Mouse (Mus musculus) liver, postnatal 0 days (tissue): ENCODE results near the gene Zswim4. TPM values are rescaled to one million over a fixed set of nuclear protein-coding genes. Genes with fewer than 3 reads are reported as not detected.

Experiments
- ATAC-seq: fragments of 200-750 bp; cut with Nextera tagmentation; 2 replicates; pipeline ENCODE4 v1.8.0; 2017; ENCODE audit warnings: mild to moderate bottlenecking, moderate library complexity
- DNase-seq: peaks from one replicate; pipeline ENCODE4 v3.0.0-alpha.2; 2016
- H3K27ac ChIP-seq: fragments of 300-500 bp; sonication (generic); 2 replicates; pipeline ENCODE4 v1.5.1; 2014; ENCODE audit warnings: antibody characterized with exemption, moderate library complexity, mild to moderate bottlenecking, low read depth
- H3K27me3 ChIP-seq: fragments of 300-500 bp; sonication (generic); 2 replicates; pipeline ENCODE4 v1.6.1; 2014; ENCODE audit warnings: low read length, control low read depth, mixed read lengths; ENCODE audit not compliant: insufficient read depth
- H3K36me3 ChIP-seq: fragments of 300-500 bp; sonication (generic); replicated peaks from 2 replicates; pipeline ENCODE4 v1.6.1; 2014; ENCODE audit warnings: mild to moderate bottlenecking, control low read depth, low read length, moderate library complexity, mixed read lengths; ENCODE audit not compliant: insufficient read depth
- H3K4me1 ChIP-seq: fragments of 300-500 bp; sonication (generic); 2 replicates; pipeline ENCODE4 v1.6.1; 2014; ENCODE audit warnings: antibody characterized with exemption, mild to moderate bottlenecking, control low read depth; ENCODE audit not compliant: insufficient read depth
- H3K4me2 ChIP-seq: fragments of 300-500 bp; sonication (generic); 2 replicates; pipeline ENCODE4 v1.6.1; 2014; ENCODE audit warnings: low read depth, mild to moderate bottlenecking, low read length, moderate library complexity, mixed read lengths
- H3K4me3 ChIP-seq: fragments of 300-500 bp; sonication (generic); 2 replicates; pipeline ENCODE4 v1.5.1; 2014; ENCODE audit warnings: low read depth, low read length
- H3K9ac ChIP-seq: fragments of 300-500 bp; sonication (generic); replicated peaks from 2 replicates; pipeline ENCODE4 v1.6.1; 2014; ENCODE audit warnings: mild to moderate bottlenecking, moderate library complexity
- H3K9me3 ChIP-seq: fragments of 300-500 bp; sonication (generic); 2 replicates; pipeline ENCODE4 v1.6.1; 2016; ENCODE audit warnings: mild to moderate bottlenecking, control low read depth, low read length, mixed read lengths
- CTCF ChIP-seq: sonication (generic); IDR thresholded peaks from 2 replicates; pipeline ENCODE4 v1.5.1; 2016; ENCODE audit warnings: antibody characterized with exemption, low read depth
- EP300 ChIP-seq: IDR thresholded peaks from 2 replicates; pipeline ENCODE4 v1.6.1; 2016; ENCODE audit warnings: antibody characterized with exemption, low read depth, mild to moderate bottlenecking
- WGBS: fragments of 180-500 bp; shearing (Covaris S2); extraction: QIAGEN DNeasy Blood & Tissue Kit; methylation state at CpG from one replicate; pipeline ENCODE4 v1.1.7; 2014; ENCODE audit not compliant: insufficient replicate concordance; 5-methylcytosine and 5-hydroxymethylcytosine counted together
- microRNA counts: library from miRNA; unstranded; fragments of <30 nt; microRNA quantifications from one replicate; lab custom pipeline; 2015
- microRNA-seq: library from miRNA; unstranded; fragments of <30 nt; microRNA quantifications from one replicate; pipeline ENCODE4, GENCODE M21; 2016
- polyA plus RNA-seq: library from polyadenylated mRNA; unstranded; fragments of >200 nt; fragmentation: Nextera tagmentation; extraction: Ambion mirVana; gene quantifications from 2 replicates; pipeline ENCODE4 v1.2.1, GENCODE M21; 2015

Zswim4 gene
- polyA plus RNA-seq, 1 experiment from 2014 or later = 1.4 TPM

DNA sequence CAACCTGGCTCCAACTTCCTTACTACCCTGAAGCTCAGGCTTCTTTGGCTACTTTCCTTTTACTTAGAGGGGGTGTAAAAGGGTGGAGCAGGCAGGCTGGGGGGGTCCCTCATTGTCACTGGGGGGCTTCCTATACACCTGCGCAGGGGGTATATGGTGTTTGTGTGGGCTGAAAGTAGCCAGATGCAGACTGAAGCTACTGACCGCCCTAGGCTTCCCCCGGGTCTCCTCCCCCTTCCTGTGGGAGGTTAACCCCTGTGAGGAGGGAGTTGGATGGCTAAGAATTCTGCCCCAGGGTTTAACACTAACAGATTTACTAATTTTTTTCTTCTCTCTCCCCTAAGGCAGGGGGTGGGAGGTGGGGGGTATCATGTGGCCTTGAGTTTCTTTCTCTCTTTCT lies 60.3 kb downstream of the Zswim4 start:
- Histone ChIP-seq H3K9me3 (no peaks in the 10 kb centered on the region), H3K4me3 (no peak overlapping the region), H3K27ac (no peak overlapping the region), H3K27me3 (no peaks in the 10 kb centered on the region), H3K36me3 (no peaks in the 10 kb centered on the region), H3K4me2 (no peak overlapping the region), H3K4me1 (peaks cover 7% of the 10 kb centered on the region), H3K9ac (no peak overlapping the region)
- TF ChIP-seq CTCF (no peak), EP300 (no peak)
- 16% methylated on average over 3 of the region's 3 CpGs for WGBS
- ATAC-seq (no peak), DNase-seq (no peak)

DNA sequence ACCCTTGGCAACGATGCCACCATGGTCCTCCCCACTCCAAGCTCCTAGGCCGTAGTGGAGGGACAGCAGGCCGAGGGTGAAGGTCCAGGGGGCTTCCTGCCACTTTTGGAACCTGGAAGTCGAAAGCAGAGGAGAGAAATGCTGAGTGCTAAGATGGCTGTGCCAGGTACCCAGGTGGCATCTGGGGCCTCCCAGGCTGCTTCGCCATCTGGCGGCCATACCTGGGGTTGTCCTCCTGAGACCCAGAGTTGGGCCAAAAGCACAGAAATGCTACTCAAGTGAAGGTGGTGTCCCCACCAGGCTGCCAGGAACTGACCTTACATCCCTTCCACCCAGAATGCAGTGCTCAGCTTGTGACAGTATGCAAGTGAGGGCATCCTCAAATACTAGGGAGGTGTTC lies 63.0 kb downstream of the Zswim4 start:
- DNase-seq (no peak), ATAC-seq (no peak)
- Histone ChIP-seq H3K4me1 (no peaks in the 10 kb centered on the region), H3K4me2 (no peak overlapping the region), H3K36me3 (no peaks in the 10 kb centered on the region), H3K4me3 (no peak overlapping the region), H3K27ac (no peak overlapping the region), H3K27me3 (no peaks in the 10 kb centered on the region), H3K9me3 (no peaks in the 10 kb centered on the region), H3K9ac (no peak overlapping the region)
- peak; percentile 54 for TF ChIP-seq CTCF
- no peak for TF ChIP-seq EP300
- 75% methylated on average over 6 of the region's 6 CpGs for WGBS

DNA sequence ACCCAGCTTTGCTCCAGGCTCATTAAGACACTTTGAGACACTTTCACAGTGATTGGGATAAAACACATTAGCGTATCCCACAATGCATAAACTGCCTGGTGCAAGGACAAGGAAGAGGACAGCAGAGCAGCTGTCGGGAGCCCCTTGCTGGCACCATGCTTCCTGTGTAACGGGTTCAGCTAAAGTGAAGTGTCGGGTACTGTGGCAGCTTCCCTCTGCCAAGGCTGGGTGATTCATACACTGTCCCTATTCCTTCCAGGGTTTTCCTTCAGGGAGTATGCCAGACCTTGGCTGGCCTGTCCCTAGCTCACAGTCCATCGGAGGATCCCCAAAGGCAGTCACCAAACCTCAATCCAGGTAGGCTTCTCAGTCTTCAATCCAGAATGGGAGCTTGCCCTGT lies 66.8 kb downstream of the Zswim4 start:
- Histone ChIP-seq H3K4me2 (no peak overlapping the region), H3K27ac (no peak overlapping the region), H3K36me3 (no peaks in the 10 kb centered on the region), H3K27me3 (no peaks in the 10 kb centered on the region), H3K4me1 (no peaks in the 10 kb centered on the region), H3K9me3 (no peaks in the 10 kb centered on the region), H3K4me3 (no peak overlapping the region), H3K9ac (no peak overlapping the region)
- ATAC-seq = no peak
- no peak for DNase-seq
- 72% methylated on average over 5 of the region's 5 CpGs for WGBS
- TF ChIP-seq CTCF = no peak
- no peak for TF ChIP-seq EP300

DNA sequence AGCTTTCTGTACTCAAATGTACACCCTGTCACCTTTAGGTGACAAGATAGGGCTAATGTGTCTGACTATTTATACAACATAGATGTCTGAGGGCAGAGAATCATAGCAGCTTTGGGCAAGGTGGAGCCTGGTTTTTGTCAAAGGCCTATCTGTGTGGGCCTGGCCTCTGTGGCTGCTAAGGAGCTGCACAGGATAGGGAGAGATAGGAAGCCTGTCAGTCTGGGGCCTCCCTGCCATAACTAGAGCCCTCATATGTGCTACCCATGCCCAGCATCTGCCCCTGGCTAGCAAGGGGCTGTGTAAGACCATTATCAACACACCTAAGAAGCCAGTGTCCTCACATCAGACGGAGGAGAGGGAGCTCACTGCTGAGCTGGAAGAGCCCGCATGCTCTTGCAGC lies 69.2 kb downstream of the Zswim4 start:
- H3K9ac ChIP-seq = no peak overlapping the region
- no peak overlapping the region for H3K27ac ChIP-seq
- no peak overlapping the region for H3K4me2 ChIP-seq
- no peaks in the 10 kb centered on the region for H3K36me3 ChIP-seq
- 74% methylated on average over 2 of the region's 2 CpGs for WGBS
- H3K4me1 ChIP-seq = no peaks in the 10 kb centered on the region
- H3K9me3 ChIP-seq = no peaks in the 10 kb centered on the region
- H3K4me3 ChIP-seq = no peak overlapping the region
- H3K27me3 ChIP-seq = no peaks in the 10 kb centered on the region
- ATAC-seq (no peak), DNase-seq (no peak)
- TF ChIP-seq CTCF (no peak), EP300 (no peak)

MicroRNAs encoded within 50 kb of the gene (microRNA counts, 519-probe panel; counts per million panel counts)
- microRNA mmu-miR-181c (lab: Ali Mortazavi, UCI) (2,189 counts per million, percentile 18 among the panel's probes with 10 or more counts), microRNA mmu-miR-23a (lab: Ali Mortazavi, UCI) (6,212 counts per million, percentile 74 among the panel's probes with 10 or more counts), microRNA mmu-miR-27a (lab: Ali Mortazavi, UCI) (6,602 counts per million, percentile 79 among the panel's probes with 10 or more counts)

Small RNAs within 50 kb of the gene (microRNA-seq; reads per million reads assigned to microRNA genes)
- gene Mir181c (1,230 reads per million, percentile 75 among the genes with 10 or more reads in this experiment), gene Mir181d (497 reads per million, percentile 63 among the genes with 10 or more reads in this experiment), gene Mir23a (19,023 reads per million, percentile 96 among the genes with 10 or more reads in this experiment), gene Mir24-2 (not detected), gene Mir27a (749 reads per million, percentile 67 among the genes with 10 or more reads in this experiment), gene Mir3074-2 (not detected)

Other genes with a start within 250 kb of the Zswim4 start
- 3.5 and 3.8 TPM in 2 replicates for gene Samd1, start 239.4 kb downstream of the Zswim4 start, polyA plus RNA-seq
- gene 1700067K01Rik, start 235.6 kb downstream of the Zswim4 start, polyA plus RNA-seq = 0.87 and 0.99 TPM in 2 replicates
- 0.40 TPM in 1 of 2 replicates, not detected in the other for gene 2210011C24Rik, start 224.9 kb downstream of the Zswim4 start, polyA plus RNA-seq
- gene Palm3, start 215.6 kb downstream of the Zswim4 start, polyA plus RNA-seq = 0.04 TPM in 1 of 2 replicates, not detected in the other
- gene Il27ra, start 194.5 kb downstream of the Zswim4 start, polyA plus RNA-seq = 0.76 and 0.88 TPM in 2 replicates
- 0.18 TPM in 1 of 2 replicates, not detected in the other for gene Rln3, start 192.1 kb downstream of the Zswim4 start, polyA plus RNA-seq
- gene Gm10643, start 171.9 kb downstream of the Zswim4 start, polyA plus RNA-seq = 0.36 and 0.41 TPM in 2 replicates
- gene Rfx1, start 170.2 kb downstream of the Zswim4 start, polyA plus RNA-seq = 1.3 and 1.5 TPM in 2 replicates
- gene Dcaf15, start 132.3 kb downstream of the Zswim4 start, polyA plus RNA-seq = 2.3 and 2.8 TPM in 2 replicates
- gene Podnl1, start 111.1 kb downstream of the Zswim4 start, polyA plus RNA-seq = not detected in 2 replicates
- gene Cc2d1a, start 89.1 kb downstream of the Zswim4 start, polyA plus RNA-seq = 4.4 and 4.5 TPM in 2 replicates
- 0.24 and 0.29 TPM in 2 replicates for gene 4930432K21Rik, start 89.0 kb downstream of the Zswim4 start, polyA plus RNA-seq
- 0.34 and 0.79 TPM in 2 replicates for gene Nanos3, start 51.8 kb downstream of the Zswim4 start, polyA plus RNA-seq
- 189 and 201 TPM in 2 replicates for gene D8Ertd738e, start 12.7 kb upstream of the Zswim4 start, polyA plus RNA-seq
- 40.9 and 41.9 TPM in 2 replicates for gene Mri1, start 20.3 kb upstream of the Zswim4 start, polyA plus RNA-seq
- gene Ccdc130, start 33.3 kb upstream of the Zswim4 start, polyA plus RNA-seq = 4.7 and 6.5 TPM in 2 replicates
- gene Cacna1a, start 151.4 kb upstream of the Zswim4 start, polyA plus RNA-seq = 0.49 and 0.92 TPM in 2 replicates